Mouse (Mus musculus): Measurements from ENCODE around the gene Hoxa6. TPM values are rescaled to one million over a fixed set of nuclear protein-coding genes. Genes with fewer than 3 reads are reported as not detected.

Gene Hoxa6
- polyA plus RNA-seq, 1 experiment from 2014 or later: not detected

GRCm38 (mm10) chr6:52167736-52168161 lies 40.8 kb downstream of the Hoxa6 start:
- no peak overlapping the region for H3K9ac ChIP-seq (replicated peaks; ENCODE audit: low read length)
- H3K4me1 ChIP-seq (ENCODE audit: control insufficient read depth, insufficient read depth, low read length): no peaks in the 10 kb centered on the region
- no peaks in the 10 kb centered on the region for H3K9me3 ChIP-seq (ENCODE audit: control insufficient read depth, low read length)
- H3K4me2 ChIP-seq (ENCODE audit: low read length): no peak overlapping the region
- H3K4me3 ChIP-seq (replicated peaks; ENCODE audit: low read depth, low read length): no peak overlapping the region
- H3K27ac ChIP-seq (replicated peaks; ENCODE audit: low read depth, low read length): no peak overlapping the region
- no peak for DNase-seq
- ATAC-seq (ENCODE audit: low FRiP score, low TSS enrichment): no peak
- 1% methylated on average over 14 of the region's 14 CpGs for WGBS
- H3K27me3 ChIP-seq (ENCODE audit: control insufficient read depth, insufficient read depth, low read length): peaks cover 91% of the 10 kb centered on the region
- H3K36me3 ChIP-seq (ENCODE audit: control insufficient read depth, insufficient read depth, low read length): no peaks in the 10 kb centered on the region

GRCm38 (mm10) chr6:52167176-52167575 lies 41.3 kb downstream of the Hoxa6 start:
- no peak for ATAC-seq (ENCODE audit: low FRiP score, low TSS enrichment)
- 16% methylated on average over 1 of the region's 1 CpGs for WGBS
- peaks cover 91% of the 10 kb centered on the region for H3K27me3 ChIP-seq (ENCODE audit: control insufficient read depth, insufficient read depth, low read length)
- no peaks in the 10 kb centered on the region for H3K9me3 ChIP-seq (ENCODE audit: control insufficient read depth, low read length)
- no peak overlapping the region for H3K4me3 ChIP-seq (replicated peaks; ENCODE audit: low read depth, low read length)
- no peak overlapping the region for H3K27ac ChIP-seq (replicated peaks; ENCODE audit: low read depth, low read length)
- DNase-seq: no peak
- H3K4me1 ChIP-seq (ENCODE audit: control insufficient read depth, insufficient read depth, low read length): no peaks in the 10 kb centered on the region
- H3K4me2 ChIP-seq (ENCODE audit: low read length): no peak overlapping the region
- H3K36me3 ChIP-seq (ENCODE audit: control insufficient read depth, insufficient read depth, low read length): no peaks in the 10 kb centered on the region
- H3K9ac ChIP-seq (replicated peaks; ENCODE audit: low read length): no peak overlapping the region

GRCm38 (mm10) chr6:52166431-52167077 lies 42.0 kb downstream of the Hoxa6 start:
- no peak overlapping the region for H3K4me2 ChIP-seq (ENCODE audit: low read length)
- H3K4me3 ChIP-seq (replicated peaks; ENCODE audit: low read depth, low read length): no peak overlapping the region
- 6% methylated on average over 4 of the region's 4 CpGs for WGBS
- H3K9me3 ChIP-seq (ENCODE audit: control insufficient read depth, low read length): no peaks in the 10 kb centered on the region
- no peaks in the 10 kb centered on the region for H3K4me1 ChIP-seq (ENCODE audit: control insufficient read depth, insufficient read depth, low read length)
- peaks cover 91% of the 10 kb centered on the region for H3K27me3 ChIP-seq (ENCODE audit: control insufficient read depth, insufficient read depth, low read length)
- H3K36me3 ChIP-seq (ENCODE audit: control insufficient read depth, insufficient read depth, low read length): no peaks in the 10 kb centered on the region
- ATAC-seq (ENCODE audit: low FRiP score, low TSS enrichment) (no peak), DNase-seq (no peak)
- no peak overlapping the region for H3K9ac ChIP-seq (replicated peaks; ENCODE audit: low read length)
- no peak overlapping the region for H3K27ac ChIP-seq (replicated peaks; ENCODE audit: low read depth, low read length)

- DNase-seq: no peak
- Histone ChIP-seq H3K4me3 (replicated peaks; ENCODE audit: low read depth, low read length) (no peak overlapping the region), H3K9me3 (ENCODE audit: control insufficient read depth, low read length) (no peaks in the 10 kb centered on the region), H3K27me3 (ENCODE audit: control insufficient read depth, insufficient read depth, low read length) (peaks cover 88% of the 10 kb centered on the region), H3K9ac (replicated peaks; ENCODE audit: low read length) (no peak overlapping the region), H3K27ac (replicated peaks; ENCODE audit: low read depth, low read length) (no peak overlapping the region), H3K4me1 (ENCODE audit: control insufficient read depth, insufficient read depth, low read length) (no peaks in the 10 kb centered on the region), H3K4me2 (ENCODE audit: low read length) (no peak overlapping the region), H3K36me3 (ENCODE audit: control insufficient read depth, insufficient read depth, low read length) (no peaks in the 10 kb centered on the region)
- WGBS: under 1% methylated on average over 28 of the region's 28 CpGs
- no peak for ATAC-seq (ENCODE audit: low FRiP score, low TSS enrichment)
Measured at GRCm38 (mm10) chr6:52165441-52166370, 42.8 kb downstream of the Hoxa6 start.

- no peak within 1 kb of the TSS for H3K4me3 ChIP-seq (replicated peaks; ENCODE audit: low read depth, low read length)
- no peak within 1 kb of the TSS for H3K4me2 ChIP-seq (ENCODE audit: low read length)
- no peak within 1 kb of the TSS for H3K9ac ChIP-seq (replicated peaks; ENCODE audit: low read length)
- ATAC-seq (ENCODE audit: low FRiP score, low TSS enrichment): no peak
- H3K9me3 ChIP-seq (ENCODE audit: control insufficient read depth, low read length): no peaks in the 10 kb centered on the region
- H3K27ac ChIP-seq (replicated peaks; ENCODE audit: low read depth, low read length): no peak within 1 kb of the TSS
- no peaks in the 10 kb centered on the region for H3K36me3 ChIP-seq (ENCODE audit: control insufficient read depth, insufficient read depth, low read length)
- no peaks in the 10 kb centered on the region for H3K4me1 ChIP-seq (ENCODE audit: control insufficient read depth, insufficient read depth, low read length)
- under 1% methylated on average over 25 of the region's 25 CpGs for WGBS
- DNase-seq: no peak
- peaks cover 88% of the 10 kb centered on the region for H3K27me3 ChIP-seq (ENCODE audit: control insufficient read depth, insufficient read depth, low read length)
Measured at GRCm38 (mm10) chr6:52164626-52165440, 43.7 kb downstream of the Hoxa6 start, which contains the start of gene Hoxa2. Gene Hoxa2 (minus strand): TSS chr6:52164831.

GRCm38 (mm10) chr6:52164051-52164625 lies 44.4 kb downstream of the Hoxa6 start:
- no peak overlapping the region for H3K4me3 ChIP-seq (replicated peaks; ENCODE audit: low read depth, low read length)
- H3K4me2 ChIP-seq (ENCODE audit: low read length): no peak overlapping the region

GRCm38 (mm10) chr6:52163366-52164031 lies 45.0 kb downstream of the Hoxa6 start:
- Histone ChIP-seq H3K4me2 (ENCODE audit: low read length) (no peak overlapping the region), H3K27me3 (ENCODE audit: control insufficient read depth, insufficient read depth, low read length) (peaks cover 93% of the 10 kb centered on the region), H3K4me3 (replicated peaks; ENCODE audit: low read depth, low read length) (no peak overlapping the region), H3K9ac (replicated peaks; ENCODE audit: low read length) (no peak overlapping the region), H3K9me3 (ENCODE audit: control insufficient read depth, low read length) (no peaks in the 10 kb centered on the region), H3K4me1 (ENCODE audit: control insufficient read depth, insufficient read depth, low read length) (peaks cover 2% of the 10 kb centered on the region), H3K27ac (replicated peaks; ENCODE audit: low read depth, low read length) (no peak overlapping the region), H3K36me3 (ENCODE audit: control insufficient read depth, insufficient read depth, low read length) (no peaks in the 10 kb centered on the region)
- ATAC-seq (ENCODE audit: low FRiP score, low TSS enrichment): no peak
- 1% methylated on average over 17 of the region's 17 CpGs for WGBS
- no peak for DNase-seq

More at GRCm38 (mm10) chr6:52164051-52164625, 44.4 kb downstream of the Hoxa6 start:
- peaks cover 90% of the 10 kb centered on the region for H3K27me3 ChIP-seq (ENCODE audit: control insufficient read depth, insufficient read depth, low read length)
- H3K36me3 ChIP-seq (ENCODE audit: control insufficient read depth, insufficient read depth, low read length): no peaks in the 10 kb centered on the region
- WGBS: under 1% methylated on average over 38 of the region's 39 CpGs
- no peaks in the 10 kb centered on the region for H3K9me3 ChIP-seq (ENCODE audit: control insufficient read depth, low read length)
- ATAC-seq (ENCODE audit: low FRiP score, low TSS enrichment) (no peak), DNase-seq (no peak)
- H3K27ac ChIP-seq (replicated peaks; ENCODE audit: low read depth, low read length): no peak overlapping the region
- no peaks in the 10 kb centered on the region for H3K4me1 ChIP-seq (ENCODE audit: control insufficient read depth, insufficient read depth, low read length)
- no peak overlapping the region for H3K9ac ChIP-seq (replicated peaks; ENCODE audit: low read length)

All from midbrain, embryonic 14.5 days (tissue).